Mouse (Mus musculus): ENCODE data around the gene Dscaml1.

GRCm38 (mm10) chr9:45599377-45599776, 172.9 kb downstream of the Dscaml1 start:
- TF ChIP-seq CTCF (IDR thresholded peaks at IDR 0.05; ENCODE audit: borderline replicate concordance, control insufficient read depth, extremely low read depth, insufficient read depth, low read length, poor library complexity) (no peak), POLR2A (IDR thresholded peaks at IDR 0.05; ENCODE audit: control insufficient read depth, extremely low read depth, insufficient read depth, low read length, poor library complexity) (no peak)

Measured in thymus, adult 2 months (tissue).